Mouse (Mus musculus): ENCODE measurements at regions not wholly inside any gene's neighbourhood (a gene's known extent, or its start where the extent isn't known, plus 50 kb on each side); places are given as distances from the start of the nearest gene placed in this dataset.

- TF ChIP-seq CTCF (IDR thresholded peaks at IDR 0.05; ENCODE audit: extremely low read depth, insufficient read length, insufficient replicate concordance, low read depth, low read length) (no peak), POLR2A (IDR thresholded peaks at IDR 0.05; ENCODE audit: low read depth, low read length) (no peak)
These were observed 131.8 kb upstream of the Dnajc1 start for GRCm38 (mm10) chr2:18524387-18524786.
